Mouse (Mus musculus) small intestine, adult 2 months (tissue): ENCODE measurements around the gene Gbp5. TPM values are rescaled to one million over a fixed set of nuclear protein-coding genes. Genes with fewer than 3 reads are reported as not detected.
A peak's percentile ranks its signal among the peaks of the same experiment; 100 is the strongest.

Source experiments
- H3K27ac ChIP-seq: fragments of 200-500 bp; 2 replicates; pipeline ENCODE4 v1.5.1; 2012; ENCODE audit warnings: low read depth, low read length, control low read depth, inconsistent platforms; ENCODE audit not compliant: insufficient read depth
- H3K27me3 ChIP-seq: fragments of 200-500 bp; 2 replicates; pipeline ENCODE4 v1.6.1; 2012; ENCODE audit warnings: mild to moderate bottlenecking, moderate library complexity, low read length, inconsistent platforms; ENCODE audit not compliant: control insufficient read depth, insufficient read depth
- H3K36me3 ChIP-seq: fragments of 200-500 bp; 2 replicates; pipeline ENCODE4 v1.6.1; 2012; ENCODE audit warnings: mild to moderate bottlenecking, low read length, control low read depth, inconsistent platforms; ENCODE audit not compliant: control insufficient read depth, insufficient read depth
- H3K4me1 ChIP-seq: fragments of 200-500 bp; 2 replicates; pipeline ENCODE4 v1.6.1; 2012; ENCODE audit warnings: low read length, inconsistent platforms, mixed read lengths; ENCODE audit not compliant: control insufficient read depth, insufficient read depth, insufficient read length
- H3K4me3 ChIP-seq: fragments of 200-500 bp; 2 replicates; pipeline ENCODE4 v1.5.1; 2012; ENCODE audit warnings: low read depth, mild to moderate bottlenecking, control low read depth, inconsistent platforms, low read length, moderate library complexity
- CTCF ChIP-seq: fragments of 200-500 bp; IDR thresholded peaks from 2 replicates; pipeline ENCODE4 v1.5.1; 2012; ENCODE audit warnings: low read depth, mild to moderate bottlenecking, control low read depth, inconsistent platforms, low read length, moderate library complexity, mixed read lengths; ENCODE audit not compliant: insufficient replicate concordance, insufficient read length; ENCODE audit errors: extremely low read depth
- POLR2A ChIP-seq: fragments of 200-500 bp; IDR thresholded peaks from 2 replicates; pipeline ENCODE4 v1.6.1; 2012; ENCODE audit warnings: low read depth, mild to moderate bottlenecking, control low read depth, inconsistent platforms, low read length, moderate library complexity
- WGBS: fragments of 180-500 bp; shearing (Covaris S2); methylation state at CpG from one replicate; pipeline ENCODE4 v1.1.7; 2018; 5-methylcytosine and 5-hydroxymethylcytosine counted together
- polyA plus RNA-seq: library from polyadenylated mRNA; depleted of rRNA; stranded (reverse); fragments of >200 nt; gene quantifications from 2 replicates; pipeline ENCODE4 v1.2.3, GENCODE M21; 2012; rRNA removed

The Gbp5 gene
- polyA plus RNA-seq: 0.44 and 0.95 TPM in 2 replicates

- Histone ChIP-seq H3K4me1 (peaks cover 2% of the 10 kb centered on the region; the same call in 1 of the 2 replicates), H3K27ac (no peak within 1 kb of the TSS), H3K36me3 (no peaks in the 10 kb centered on the region), H3K27me3 (peaks cover 2% of the 10 kb centered on the region; the same call in 1 of the 2 replicates), H3K4me3 (no peak within 1 kb of the TSS)
- WGBS: 7% methylated on average over 6 of the region's 6 CpGs
- TF ChIP-seq POLR2A (no peak), CTCF (no peak)
These were observed at the start of gene Gbp5 for GRCm38 (mm10) chr3:142493536-142494061. Gbp5 (plus strand) TSS chr3:142493978.

GRCm38 (mm10) chr3:142454198-142454597 lies 39.6 kb upstream of the Gbp5 start:
- Histone ChIP-seq H3K27ac (no peak overlapping the region), H3K4me3 (no peak overlapping the region), H3K27me3 (no peaks in the 10 kb centered on the region), H3K36me3 (no peaks in the 10 kb centered on the region), H3K4me1 (no peaks in the 10 kb centered on the region)
- TF ChIP-seq POLR2A (no peak), CTCF (no peak)
- 22% methylated on average over 7 of the region's 7 CpGs for WGBS

GRCm38 (mm10) chr3:142459241-142459640 lies 34.5 kb upstream of the Gbp5 start:
- Histone ChIP-seq H3K36me3 (no peaks in the 10 kb centered on the region), H3K4me1 (no peaks in the 10 kb centered on the region), H3K27me3 (no peaks in the 10 kb centered on the region), H3K4me3 (no peak overlapping the region), H3K27ac (no peak overlapping the region)
- WGBS: 60% methylated on average over 7 of the region's 7 CpGs
- TF ChIP-seq POLR2A: no peak
- TF ChIP-seq CTCF: no peak

GRCm38 (mm10) chr3:142462764-142463751 lies 30.7 kb upstream of the Gbp5 start:
- H3K27me3 ChIP-seq: no peaks in the 10 kb centered on the region
- no peak overlapping the region for H3K27ac ChIP-seq
- TF ChIP-seq POLR2A (no peak), CTCF (no peak)
- WGBS: 86% methylated on average over 25 of the region's 25 CpGs
- H3K4me3 ChIP-seq: no peak overlapping the region
- no peaks in the 10 kb centered on the region for H3K4me1 ChIP-seq
- no peaks in the 10 kb centered on the region for H3K36me3 ChIP-seq

- TF ChIP-seq CTCF (peak; percentile 45; the same call in 1 of the 2 replicates), POLR2A (no peak)
- 14% methylated on average over 11 of the region's 11 CpGs for WGBS
- Histone ChIP-seq H3K27ac (no peak overlapping the region), H3K4me3 (no peak overlapping the region), H3K36me3 (no peaks in the 10 kb centered on the region), H3K4me1 (no peaks in the 10 kb centered on the region), H3K27me3 (no peaks in the 10 kb centered on the region)
These were observed 19.3 kb upstream of the Gbp5 start for GRCm38 (mm10) chr3:142474349-142474983.

GRCm38 (mm10) chr3:142475913-142476312 lies 17.9 kb upstream of the Gbp5 start:
- peak; percentile 43; the same call in 1 of the 2 replicates for TF ChIP-seq CTCF
- no peak for TF ChIP-seq POLR2A
- Histone ChIP-seq H3K27me3 (no peaks in the 10 kb centered on the region), H3K36me3 (no peaks in the 10 kb centered on the region), H3K27ac (no peak overlapping the region), H3K4me1 (no peaks in the 10 kb centered on the region), H3K4me3 (no peak overlapping the region)
- 11% methylated on average over 4 of the region's 4 CpGs for WGBS
